Mouse (Mus musculus): ENCODE measurements at regions not wholly inside any gene's neighbourhood (a gene's known extent, or its start where the extent isn't known, plus 50 kb on each side); places are given as distances from the start of the nearest gene placed in this dataset.

DNA sequence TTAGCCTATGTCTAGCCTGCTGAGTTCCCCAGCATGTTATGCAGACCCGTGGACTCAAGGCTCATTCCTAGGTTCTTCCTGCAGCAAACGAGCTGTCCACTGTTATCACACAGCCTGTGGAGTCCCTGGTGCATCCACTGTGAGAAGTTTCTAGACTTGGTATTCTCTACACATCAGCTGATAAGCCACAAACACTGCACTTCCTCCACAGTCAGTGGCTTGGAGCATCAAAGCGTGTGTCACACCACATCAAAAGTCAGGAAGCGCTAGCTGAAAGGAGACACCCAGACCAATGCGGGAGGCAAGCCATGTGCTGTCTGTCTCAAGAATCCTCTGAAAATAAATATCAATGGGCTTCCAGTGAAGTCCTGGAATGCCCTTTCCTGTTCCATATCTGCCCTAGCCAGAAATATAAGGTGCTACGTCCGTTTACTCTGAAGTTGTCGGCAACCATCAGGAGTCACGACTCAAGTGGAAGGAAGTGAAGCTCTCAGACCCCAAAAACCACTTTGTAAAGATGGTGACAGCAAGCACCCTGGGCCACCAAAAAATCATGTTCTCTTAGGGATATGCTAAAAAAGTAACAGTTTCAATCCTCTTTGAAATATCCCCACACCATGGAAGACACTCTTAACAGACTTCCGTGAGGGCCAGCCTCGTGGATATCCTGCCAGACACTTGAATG is 227.7 kb downstream of the Adgrl2 start:
- DNase-seq (ENCODE audit: low read depth, low spot score) = no peak

- no peak for DNase-seq (ENCODE audit: low read depth, low spot score)
Measured at GRCm38 (mm10) chr3:148761586-148761985, 228.8 kb downstream of the Adgrl2 start.

GRCm38 (mm10) chr3:148759500-148759899 is 230.9 kb downstream of the Adgrl2 start:
- DNase-seq (ENCODE audit: low read depth, low spot score) = no peak

DNA sequence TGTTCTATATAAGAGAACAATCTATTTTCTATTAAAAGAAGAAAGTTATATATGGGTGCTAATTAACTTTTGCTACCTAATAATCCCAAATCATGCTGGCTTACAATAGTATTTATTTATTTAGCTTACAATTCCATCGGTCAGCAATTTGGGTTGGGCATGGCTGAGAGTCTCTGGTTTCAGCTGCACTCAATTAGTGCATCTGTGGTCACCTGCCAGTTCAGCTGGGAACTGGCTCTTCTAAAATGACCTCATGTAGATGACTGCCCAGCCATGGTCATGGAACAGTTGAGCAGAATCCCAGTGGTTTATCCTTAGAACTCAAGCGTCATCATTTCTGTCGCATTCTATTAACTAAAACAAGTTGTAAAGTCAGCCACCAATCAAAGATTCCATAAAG is 244.1 kb downstream of the Adgrl2 start:
- no peak for DNase-seq (ENCODE audit: low read depth, low spot score)

DNA sequence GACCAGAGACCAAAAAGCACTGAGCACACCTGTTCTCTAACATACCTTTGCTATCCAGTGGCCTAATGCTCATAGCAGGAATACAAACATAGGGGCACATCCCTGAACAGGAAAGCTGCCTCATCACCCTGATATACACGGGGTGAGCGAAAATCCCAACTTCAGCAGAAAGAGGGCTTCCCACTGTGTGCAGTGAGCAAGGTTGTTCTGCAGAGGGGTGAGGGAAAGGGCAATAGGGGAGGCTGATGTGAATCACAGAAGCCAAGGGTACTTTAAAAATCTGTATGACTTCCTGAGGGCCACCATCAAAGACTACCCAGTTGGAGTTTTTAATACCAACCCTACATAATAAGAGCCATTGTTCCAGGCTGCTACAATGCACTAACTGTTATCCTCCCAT is 245.7 kb downstream of the Adgrl2 start:
- DNase-seq (ENCODE audit: low read depth, low spot score) = no peak

DNA sequence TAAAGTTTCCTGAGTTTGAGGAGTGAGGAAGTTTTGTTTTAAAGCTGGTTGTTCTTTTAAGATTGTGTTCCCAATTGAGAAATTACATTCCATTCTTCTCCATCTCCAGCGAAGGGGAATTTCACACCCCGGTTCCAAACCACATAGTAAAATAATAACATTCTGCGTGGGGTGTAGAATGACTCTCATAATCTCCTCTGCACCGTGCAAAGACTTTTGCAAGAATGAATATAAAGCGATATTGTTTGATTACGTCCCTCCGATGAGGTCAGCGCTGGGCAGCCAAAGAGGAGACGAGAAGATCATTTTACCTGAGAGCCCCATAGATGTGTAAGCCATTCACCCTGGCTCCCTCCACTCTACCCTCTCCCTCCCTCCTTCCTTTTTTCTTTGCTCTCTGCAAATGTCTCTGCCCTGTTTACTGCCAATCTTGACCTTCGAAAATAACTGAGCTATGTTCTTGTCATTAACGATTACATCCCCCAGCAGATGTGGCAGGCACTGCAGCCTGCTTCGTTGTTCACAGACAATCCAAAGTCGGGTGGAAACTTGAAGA is 256.1 kb downstream of the Adgrl2 start:
- DNase-seq (ENCODE audit: low read depth, low spot score) = no peak

GRCm38 (mm10) chr3:148733227-148733854 is 257.0 kb downstream of the Adgrl2 start:
- DNase-seq (ENCODE audit: low read depth, low spot score) = no peak

GRCm38 (mm10) chr3:148731436-148731835 is 258.9 kb downstream of the Adgrl2 start:
- DNase-seq (ENCODE audit: low read depth, low spot score) = no peak

GRCm38 (mm10) chr3:148729242-148729680 is 261.1 kb downstream of the Adgrl2 start:
- DNase-seq (ENCODE audit: low read depth, low spot score) = no peak

GRCm38 (mm10) chr3:148728513-148729241 is 261.7 kb downstream of the Adgrl2 start:
- DNase-seq (ENCODE audit: low read depth, low spot score) = no peak

GRCm38 (mm10) chr3:148726596-148727331 is 263.6 kb downstream of the Adgrl2 start:
- no peak for DNase-seq (ENCODE audit: low read depth, low spot score)

GRCm38 (mm10) chr3:148696555-148696954 is 293.8 kb downstream of the Adgrl2 start:
- DNase-seq (ENCODE audit: low read depth, low spot score) = no peak

- no peak for DNase-seq (ENCODE audit: low read depth, low spot score)
Measured at GRCm38 (mm10) chr3:148695453-148695852, 294.9 kb downstream of the Adgrl2 start.

- DNase-seq (ENCODE audit: low read depth, low spot score) = no peak
Measured at GRCm38 (mm10) chr3:148683181-148683580, 307.2 kb downstream of the Adgrl2 start.

GRCm38 (mm10) chr3:148682445-148682994 is 307.8 kb downstream of the Adgrl2 start:
- no peak for DNase-seq (ENCODE audit: low read depth, low spot score)

DNA sequence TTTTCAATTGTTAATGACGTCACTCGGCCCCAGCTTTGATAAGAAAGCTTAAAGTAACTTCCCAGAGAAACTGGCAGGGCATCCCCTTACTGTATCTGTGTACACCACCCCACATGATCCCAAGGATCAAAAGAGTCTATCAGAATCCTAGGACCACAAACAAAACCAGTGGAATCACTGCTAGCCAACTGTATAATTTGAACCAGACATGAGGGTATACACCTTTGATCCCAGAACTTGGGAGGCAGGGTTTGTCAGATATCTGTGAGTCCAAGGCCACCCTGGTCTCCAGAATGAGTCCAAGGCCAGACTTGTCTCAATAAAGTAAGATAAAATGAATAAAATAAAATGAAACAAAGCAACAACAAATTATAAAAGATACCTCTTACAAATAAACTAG is 309.2 kb downstream of the Adgrl2 start:
- DNase-seq (ENCODE audit: low read depth, low spot score) = no peak

GRCm38 (mm10) chr3:148680737-148681136 is 309.6 kb downstream of the Adgrl2 start:
- peak; percentile 5 for DNase-seq (ENCODE audit: low read depth, low spot score)

- DNase-seq (ENCODE audit: low read depth, low spot score) = no peak
Measured at GRCm38 (mm10) chr3:148680086-148680485, 310.3 kb downstream of the Adgrl2 start.

GRCm38 (mm10) chr3:148679121-148679520 is 311.2 kb downstream of the Adgrl2 start:
- DNase-seq (ENCODE audit: low read depth, low spot score) = peak; percentile 63

- peak; percentile 52 for DNase-seq (ENCODE audit: low read depth, low spot score)
Measured at GRCm38 (mm10) chr3:148676025-148676424, 314.3 kb downstream of the Adgrl2 start.

GRCm38 (mm10) chr3:148662888-148663477 is 327.4 kb downstream of the Adgrl2 start:
- DNase-seq (ENCODE audit: low read depth, low spot score) = no peak
